Mouse (Mus musculus) ES-E14 (cell line): ENCODE measurements around the gene Trappc1.

ENCODE experiments used
- CHD2 ChIP-seq: IDR thresholded peaks from 2 replicates; pipeline ENCODE4 v1.6.1; 2014; ENCODE audit warnings: mild to moderate bottlenecking, low read depth, low read length, inconsistent platforms
- HCFC1 ChIP-seq: IDR thresholded peaks from 2 replicates; pipeline ENCODE4 v1.6.1; 2012; ENCODE audit warnings: low read length, inconsistent platforms, borderline replicate concordance; ENCODE audit not compliant: insufficient read depth

DNA sequence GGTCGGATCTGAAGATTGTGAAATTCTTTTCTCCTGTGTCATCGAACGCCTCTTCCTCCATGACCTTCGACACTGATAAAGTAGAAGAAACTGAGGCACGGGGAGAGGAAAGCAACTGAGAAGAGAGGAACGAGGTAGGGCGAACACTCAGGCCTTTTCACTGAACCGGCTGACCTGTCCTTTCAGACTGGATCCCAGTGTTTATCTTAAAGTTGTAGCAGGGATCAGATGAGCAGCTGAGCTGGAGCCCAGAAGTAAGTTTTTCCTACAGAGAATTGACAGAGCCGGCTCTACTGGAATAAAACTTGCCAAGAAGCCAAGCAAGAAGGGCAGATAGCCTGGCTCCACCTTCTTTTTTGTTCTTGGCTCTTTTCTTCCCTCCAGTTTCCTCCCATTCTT lies 47.0 kb downstream of the Trappc1 start:
- TF ChIP-seq HCFC1 (no peak), CHD2 (no peak)
